Mouse (Mus musculus) heart, postnatal 0 days (tissue): ENCODE results near the gene Mlh3.

ENCODE experiments used
- CTCF ChIP-seq: IDR thresholded peaks from 2 replicates; pipeline ENCODE4 v1.5.1; 2016; ENCODE audit warnings: antibody characterized with exemption, control low read depth, low read depth
- EP300 ChIP-seq: IDR thresholded peaks from 2 replicates; pipeline ENCODE4 v1.6.1; 2016; ENCODE audit warnings: antibody characterized with exemption, low read depth

- TF ChIP-seq CTCF (no peak), EP300 (no peak)
These were observed 27.9 kb upstream of the Mlh3 start for GRCm38 (mm10) chr12:85298127-85298834.
